Mouse (Mus musculus) heart, adult 9 months (tissue): ENCODE measurements around the gene Wnk2.

ENCODE experiments used
- DNase-seq, 2 experiments: peaks; one replicate each; pipeline ENCODE4 v3.0.0; 2022; ENCODE audit warnings: low spot score in 2 of 2

Gene Wnk2

GRCm38 (mm10) chr13:49178839-49179585, 31.2 kb upstream of the Wnk2 start:
- peak; percentile 80 to 83 for DNase-seq

GRCm38 (mm10) chr13:49175509-49175908, 27.7 kb upstream of the Wnk2 start:
- no peak for DNase-seq

GRCm38 (mm10) chr13:49172971-49173596, 25.3 kb upstream of the Wnk2 start:
- peak; percentile 70 to 84 for DNase-seq

GRCm38 (mm10) chr13:49172335-49172734, 24.5 kb upstream of the Wnk2 start:
- DNase-seq: no peak

- DNase-seq: no peak
Observed at GRCm38 (mm10) chr13:49171729-49172128, 23.9 kb upstream of the Wnk2 start.

GRCm38 (mm10) chr13:49170623-49171022, 22.8 kb upstream of the Wnk2 start:
- no peak for DNase-seq

- DNase-seq: peak; percentile 62 to 84
Observed at GRCm38 (mm10) chr13:49169448-49170207, 21.8 kb upstream of the Wnk2 start.

- no peak for DNase-seq
Observed at GRCm38 (mm10) chr13:49167081-49167480, 19.3 kb upstream of the Wnk2 start.

- no peak for DNase-seq
Observed at GRCm38 (mm10) chr13:49163645-49164044, 15.8 kb upstream of the Wnk2 start.

- no peak for DNase-seq
Observed at GRCm38 (mm10) chr13:49162722-49163121, 14.9 kb upstream of the Wnk2 start.

GRCm38 (mm10) chr13:49161236-49161635, 13.4 kb upstream of the Wnk2 start:
- no peak for DNase-seq

- no peak for DNase-seq
Observed at GRCm38 (mm10) chr13:49158040-49158713, 10.4 kb upstream of the Wnk2 start.

GRCm38 (mm10) chr13:49156645-49157044, 8.8 kb upstream of the Wnk2 start:
- no peak for DNase-seq

- DNase-seq: no peak
Observed at GRCm38 (mm10) chr13:49154621-49155020, 6.8 kb upstream of the Wnk2 start.

GRCm38 (mm10) chr13:49154028-49154427, 6.2 kb upstream of the Wnk2 start:
- no peak for DNase-seq

GRCm38 (mm10) chr13:49148687-49149086, 873 bp upstream of the Wnk2 start:
- no peak for DNase-seq

GRCm38 (mm10) chr13:49147007-49147857, 582 bp downstream of the Wnk2 start:
- DNase-seq: peak in 1 of 2 experiments; percentile 43

GRCm38 (mm10) chr13:49146698-49147006, 1.2 kb downstream of the Wnk2 start:
- no peak for DNase-seq

- no peak for DNase-seq
Observed at GRCm38 (mm10) chr13:49146040-49146697, 1.6 kb downstream of the Wnk2 start.

GRCm38 (mm10) chr13:49145396-49145795, 2.4 kb downstream of the Wnk2 start:
- DNase-seq: peak; percentile 68 to 75

- DNase-seq: peak in 1 of 2 experiments; percentile 52
Observed at GRCm38 (mm10) chr13:49144451-49144850, 3.4 kb downstream of the Wnk2 start.
